Mouse (Mus musculus) E14TG2a.4 (cell line): ENCODE results near the gene Mup4.

Experiments used
- CTCF ChIP-seq: conservative IDR thresholded peaks from 2 replicates; pipeline ENCODE4 v1.5.1; 2014; ENCODE audit warnings: low read length
- NANOG ChIP-seq: IDR thresholded peaks from 2 replicates; pipeline ENCODE4 v1.6.1; 2014; ENCODE audit warnings: borderline replicate concordance, low read length, mixed read lengths

DNA sequence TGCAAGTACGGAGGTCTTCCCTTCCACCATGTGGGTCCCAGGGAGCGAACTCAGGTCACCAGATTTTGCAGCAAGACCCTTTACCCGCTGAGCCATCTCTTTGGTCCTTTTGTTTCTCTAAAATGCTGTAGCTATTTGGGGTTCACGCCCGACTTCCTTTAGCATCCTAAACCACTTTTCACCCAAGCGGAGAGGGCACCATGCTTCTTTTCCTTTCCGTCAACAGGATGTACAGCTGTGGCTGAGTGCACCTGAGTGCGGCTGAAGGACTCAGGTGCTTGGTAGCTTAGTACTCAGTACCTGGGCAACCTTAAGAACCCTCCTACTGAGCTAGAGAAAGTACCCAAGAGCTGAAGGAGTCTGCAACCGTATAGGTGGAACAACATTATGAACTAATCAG lies 35.4 kb downstream of the Mup4 start:
- TF ChIP-seq NANOG: no peak
- TF ChIP-seq CTCF: no peak
